Mouse (Mus musculus) brain, embryonic 14.5 days (tissue): ENCODE measurements around the gene Tsacc. TPM values are rescaled to one million over a fixed set of nuclear protein-coding genes. Genes with fewer than 3 reads are reported as not detected.
A peak's percentile ranks its signal among the peaks of the same experiment; 100 is the strongest.
"Not testable (repeated sequence)": the region's sequence is repeated elsewhere in the genome, so short reads cannot be mapped to it uniquely, and the experiment has no call there.

Experiments used
- DNase-seq: peaks from one replicate; pipeline ENCODE4 v3.0.0-alpha.2; 2011; ENCODE audit warnings: low read depth
- CTCF ChIP-seq: fragments of 200-500 bp; IDR thresholded peaks from 2 replicates; pipeline ENCODE4 v1.5.1; 2012; ENCODE audit warnings: inconsistent platforms, mild to moderate bottlenecking, moderate library complexity, borderline replicate concordance; ENCODE audit not compliant: insufficient read depth, insufficient read length; ENCODE audit errors: extremely low read depth
- POLR2A ChIP-seq: fragments of 200-500 bp; IDR thresholded peaks from 2 replicates; pipeline ENCODE4 v1.6.1; 2012; ENCODE audit warnings: mild to moderate bottlenecking, inconsistent platforms, borderline replicate concordance; ENCODE audit not compliant: poor library complexity, insufficient read depth, insufficient read length, severe bottlenecking; ENCODE audit errors: extremely low read depth
- polyA plus RNA-seq: library from polyadenylated mRNA; depleted of rRNA; stranded (reverse); fragments of >200 nt; gene quantifications from 2 replicates; pipeline ENCODE4 v1.2.3, GENCODE M21; 2012

Tsacc gene
- polyA plus RNA-seq, 1 experiment = 3.0 TPM

DNA sequence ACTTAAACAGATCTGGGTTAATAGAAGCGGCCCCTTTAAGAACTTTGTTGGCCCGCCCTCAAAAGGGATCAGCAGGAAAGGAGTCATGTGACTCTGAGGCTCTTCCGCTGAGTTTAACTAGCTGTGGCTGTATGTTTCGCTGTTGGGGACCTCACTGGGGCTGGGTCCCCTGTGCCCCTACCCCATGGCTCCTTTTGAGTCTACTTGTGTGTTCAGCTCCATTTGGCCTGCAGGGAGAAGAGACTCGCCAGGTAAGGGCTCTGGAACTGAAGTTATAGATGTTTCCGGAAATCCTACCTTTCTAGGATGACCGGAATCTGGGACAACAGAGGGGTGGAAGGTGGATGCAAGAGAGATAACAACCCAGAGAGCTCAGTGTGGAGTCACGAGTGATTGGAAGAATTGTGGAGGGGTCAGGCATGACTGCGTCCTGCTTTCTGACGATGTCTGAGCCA, 28.2 kb upstream of the Tsacc start, which contains the start of gene Glmp:
TSS of gene Glmp (plus strand) at position 73 of the 455 bp plus-strand sequence.
- peak; percentile 88 for DNase-seq
- TF ChIP-seq POLR2A (peak; percentile 13; the same call in 1 of the 2 replicates), CTCF (no peak)

DNA sequence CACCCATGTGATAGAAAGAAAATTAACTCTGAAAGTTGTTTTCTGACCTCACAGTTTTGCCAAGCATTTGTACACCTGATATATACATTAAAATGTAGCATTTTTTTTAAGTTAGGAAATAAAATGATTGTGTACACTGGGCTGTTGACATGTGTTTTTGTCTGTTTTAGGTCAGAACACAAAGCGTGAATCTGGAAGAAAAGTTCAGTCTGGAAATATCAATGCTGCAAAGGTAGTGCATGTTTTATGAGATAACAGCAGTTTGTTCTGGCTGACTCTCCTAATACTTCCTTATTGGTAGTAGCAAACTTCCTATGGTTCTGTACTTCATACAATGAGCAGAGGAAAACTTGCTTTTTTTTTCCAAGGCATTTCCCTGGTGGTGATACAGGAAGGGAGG, 2.4 kb upstream of the Tsacc start:
- no peak for TF ChIP-seq POLR2A
- DNase-seq = no peak

DNA sequence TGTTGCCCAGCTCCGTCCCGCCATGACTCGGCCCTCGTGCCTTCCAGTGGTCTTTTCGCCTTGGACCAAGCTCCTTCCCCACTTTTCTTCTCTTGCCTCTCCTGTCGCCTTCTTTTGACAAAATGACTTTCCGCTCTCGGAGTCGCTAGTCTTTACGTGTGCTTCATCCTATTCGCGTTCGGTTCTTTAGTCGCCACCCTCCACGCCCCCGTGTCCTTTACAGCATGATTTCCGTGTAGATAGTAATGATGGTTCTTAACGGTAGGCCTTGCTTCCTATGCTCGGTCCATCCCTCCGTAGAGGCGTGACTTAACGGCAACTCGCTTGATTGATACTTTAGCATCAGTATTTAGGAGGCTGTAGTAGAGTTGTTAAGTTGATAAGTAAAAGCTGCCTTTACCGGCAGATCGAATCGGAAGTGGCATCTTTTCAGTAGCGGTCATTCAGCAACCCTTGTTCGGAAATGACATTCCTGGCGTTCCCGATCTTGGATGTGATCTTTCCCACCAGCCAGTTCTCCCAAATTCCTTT, 587 bp upstream of the Tsacc start:
- TF ChIP-seq POLR2A = no peak
- no peak for TF ChIP-seq CTCF
- DNase-seq = no peak

- TF ChIP-seq CTCF (no peak), POLR2A (no peak)
- no peak for DNase-seq
Measured at GRCm38 (mm10) chr3:88296110-88296560, 664 bp downstream of the Tsacc start.

- DNase-seq = not testable (repeated sequence)
Measured at GRCm38 (mm10) chr3:88295272-88295671, 1.5 kb downstream of the Tsacc start.

DNA sequence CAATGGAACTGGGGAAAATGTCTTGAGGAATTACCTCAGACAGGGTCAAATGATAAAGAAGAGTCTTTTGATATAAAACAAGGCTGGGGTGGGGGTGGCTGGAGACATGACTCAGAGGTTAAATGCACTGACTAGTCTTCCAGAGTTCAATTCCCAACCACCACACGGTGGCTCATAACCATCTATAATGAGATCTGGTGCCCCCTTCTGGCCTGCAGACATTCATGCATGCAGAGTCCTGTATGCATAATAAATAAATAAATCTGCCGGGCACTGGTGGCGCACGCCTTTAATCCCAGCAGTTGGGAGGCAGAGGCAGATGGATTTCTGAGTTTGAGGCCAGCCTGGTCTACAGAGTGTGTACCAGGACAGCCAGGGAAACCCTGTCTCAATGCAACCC, 4.8 kb downstream of the Tsacc start:
- TF ChIP-seq POLR2A (no peak), CTCF (peak; percentile 36; the same call in 1 of the 2 replicates)
- DNase-seq = peak; percentile 26

DNA sequence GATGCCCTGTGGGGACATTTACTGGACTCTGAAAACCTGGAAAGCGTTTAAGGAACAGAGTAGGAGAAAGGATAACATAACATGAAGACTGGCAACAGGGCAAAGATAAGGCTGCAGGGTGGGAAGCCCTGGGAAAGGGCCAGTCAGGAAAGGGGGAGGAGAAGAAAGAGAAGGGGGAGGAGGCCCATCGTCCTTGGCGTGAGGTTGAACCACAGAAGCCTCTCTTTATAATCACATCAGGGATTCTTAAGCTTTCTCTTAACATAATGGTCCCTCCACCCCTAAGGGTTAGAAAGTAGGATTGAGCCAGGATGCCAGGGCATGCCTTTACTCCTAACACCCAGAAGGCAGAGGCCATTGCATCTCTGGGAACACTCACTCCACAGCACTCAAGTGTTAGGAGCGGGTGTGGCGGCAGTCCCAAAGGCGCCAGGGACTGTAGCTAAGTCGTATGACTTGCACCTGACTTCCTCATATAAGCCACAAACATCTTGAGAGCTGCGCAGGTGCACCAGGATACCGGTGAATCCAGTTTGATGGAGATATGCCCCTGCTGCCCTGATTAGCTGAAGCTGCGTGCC, 8.6 kb downstream of the Tsacc start:
- DNase-seq = not testable (repeated sequence)

GRCm38 (mm10) chr3:88287110-88287509, 9.7 kb downstream of the Tsacc start, which contains the start of gene Gm38392:
Gm38392 (minus strand) TSS chr3:88287210.
- no peak for DNase-seq
- no peak for TF ChIP-seq CTCF

GRCm38 (mm10) chr3:88285565-88285895, 11.3 kb downstream of the Tsacc start:
- not testable (repeated sequence) for DNase-seq

DNA sequence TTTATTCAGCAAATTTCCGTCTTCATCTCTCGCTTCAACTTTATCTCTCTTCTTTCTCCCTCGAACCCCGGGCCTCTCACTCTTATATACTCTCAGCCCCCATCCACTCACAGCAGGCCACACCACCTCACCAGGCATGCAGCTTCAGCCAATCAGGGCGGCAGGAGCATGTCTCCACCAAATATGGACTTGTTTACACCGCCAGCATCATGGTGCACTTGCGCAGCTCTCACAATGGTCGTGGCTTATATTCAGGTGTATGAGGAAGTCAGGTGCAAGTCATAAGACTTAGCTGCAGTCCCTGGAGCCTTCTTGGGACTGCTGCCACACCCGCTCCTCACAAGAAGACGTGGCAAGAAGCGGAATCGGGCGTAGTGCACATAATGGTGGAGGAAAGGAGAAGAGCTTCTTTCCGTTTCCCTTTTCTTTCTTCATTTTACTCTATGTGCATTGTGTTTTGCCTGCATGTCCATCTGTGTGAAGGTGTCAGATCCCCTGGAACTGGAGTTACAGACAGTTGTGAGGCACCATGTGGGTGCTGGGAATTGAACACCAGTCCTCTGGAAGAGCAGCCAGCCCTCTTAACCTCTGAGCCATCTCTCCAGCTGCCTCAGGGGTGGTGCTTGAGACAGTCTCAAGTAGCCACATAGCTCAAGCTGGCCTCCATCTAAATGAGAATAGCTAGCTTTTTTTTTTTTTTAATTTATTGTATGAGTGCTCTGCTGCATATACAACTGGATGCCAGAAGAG, 11.8 kb downstream of the Tsacc start:
- DNase-seq = not testable (repeated sequence)

GRCm38 (mm10) chr3:88281141-88281916, 15.5 kb downstream of the Tsacc start:
- not testable (repeated sequence) for DNase-seq

- no peak for DNase-seq
- TF ChIP-seq POLR2A (no peak), CTCF (no peak)
Measured at GRCm38 (mm10) chr3:88280035-88280434, 16.8 kb downstream of the Tsacc start.

DNA sequence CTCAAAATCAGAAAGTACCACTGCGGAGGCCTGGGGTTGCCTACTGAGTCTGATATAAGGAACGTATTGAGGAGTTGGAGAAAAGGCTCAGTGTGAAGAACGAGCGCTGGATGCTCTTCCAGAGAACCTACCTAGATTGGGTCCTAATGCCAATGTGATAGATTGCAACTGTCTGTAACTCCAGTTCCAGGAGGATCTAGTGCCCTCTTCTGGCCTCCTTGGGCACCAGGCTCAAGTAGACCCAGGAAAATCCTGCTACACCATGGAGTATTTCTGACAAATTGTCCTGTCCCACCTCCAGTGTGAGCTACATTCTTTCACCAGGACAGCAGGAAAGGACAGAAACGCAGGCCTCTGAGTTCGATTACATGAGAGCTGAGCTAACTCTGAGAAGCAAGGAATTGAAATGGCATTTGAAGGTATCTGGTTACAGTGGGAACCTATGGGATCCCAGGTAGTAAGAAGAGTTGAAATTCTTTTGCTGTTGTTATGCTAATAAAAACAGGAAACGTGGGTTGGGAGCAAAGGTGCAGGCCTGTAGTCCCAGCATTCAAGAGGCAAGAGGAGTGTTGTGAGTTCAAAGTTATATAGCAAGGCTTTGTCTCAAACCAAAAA, 20.2 kb downstream of the Tsacc start:
- DNase-seq = peak; percentile 47
- TF ChIP-seq POLR2A = no peak
- peak; percentile 58; the same call in 1 of the 2 replicates for TF ChIP-seq CTCF
